Mouse (Mus musculus) lung, adult 2 months (tissue): ENCODE measurements around the gene Dapk3.

Experiments
- CTCF ChIP-seq: fragments of 200-500 bp; IDR thresholded peaks from 2 replicates; pipeline ENCODE4 v1.5.1; 2011; ENCODE audit warnings: mild to moderate bottlenecking, low read length, control low read depth; ENCODE audit not compliant: insufficient read depth
- POLR2A ChIP-seq: fragments of 200-500 bp; IDR thresholded peaks from 2 replicates; pipeline ENCODE4 v1.6.1; 2011; ENCODE audit warnings: low read depth, mild to moderate bottlenecking, control low read depth, low read length, borderline replicate concordance; ENCODE audit errors: extremely low read depth

DNA sequence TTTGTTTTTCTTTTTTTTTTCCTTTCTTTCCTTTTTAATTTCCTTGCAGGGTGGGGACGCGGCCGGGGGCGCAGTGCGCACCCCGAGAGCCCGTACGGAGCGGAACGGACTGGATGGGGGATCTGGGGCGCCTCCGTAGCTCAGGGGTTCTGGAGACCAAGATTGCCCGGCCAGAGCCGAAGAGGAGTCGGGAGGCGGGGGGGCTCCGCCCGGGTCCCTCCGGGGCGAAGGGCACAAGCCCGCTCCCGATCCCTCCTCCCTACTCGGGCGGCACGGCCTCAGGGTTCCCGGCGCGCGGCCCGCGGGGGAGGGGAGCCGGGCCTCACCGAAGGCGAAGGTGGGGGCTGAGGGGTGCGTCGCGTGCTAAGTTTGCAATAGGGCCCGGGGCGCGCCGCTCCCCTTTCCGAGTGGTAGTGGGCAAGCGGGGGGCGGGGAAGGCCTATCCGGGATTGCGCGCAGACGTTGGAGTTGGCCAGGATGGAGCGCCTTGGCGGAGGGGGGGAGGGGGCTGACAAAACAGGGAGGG, 46.0 kb upstream of the Dapk3 start:
- TF ChIP-seq POLR2A (no peak), CTCF (no peak)
